Mouse (Mus musculus) liver, adult 2 months (tissue): ENCODE data around the gene Nob1.

ENCODE experiments used
- CTCF ChIP-seq: fragments of 200-500 bp; IDR thresholded peaks from 2 replicates; pipeline ENCODE4 v1.5.1; 2011; ENCODE audit warnings: low read depth, low read length, control low read depth
- POLR2A ChIP-seq: fragments of 200-500 bp; IDR thresholded peaks from 2 replicates; pipeline ENCODE4 v1.6.1; 2011; ENCODE audit warnings: low read length, control low read depth; ENCODE audit not compliant: insufficient read depth; ENCODE audit errors: extremely low read depth

GRCm38 (mm10) chr8:107385063-107385462, 39.8 kb downstream of the Nob1 start:
- TF ChIP-seq CTCF (no peak), POLR2A (no peak)
